Mouse (Mus musculus): ENCODE measurements around the gene Ssh1.

Gene Ssh1

GRCm38 (mm10) chr5:113993487-113994465 is at the start of gene Ssh1:
Gene Ssh1 (minus strand): TSS chr5:113993894.
- DNase-seq (ENCODE audit: low read depth, low spot score): peak; percentile 36

DNA sequence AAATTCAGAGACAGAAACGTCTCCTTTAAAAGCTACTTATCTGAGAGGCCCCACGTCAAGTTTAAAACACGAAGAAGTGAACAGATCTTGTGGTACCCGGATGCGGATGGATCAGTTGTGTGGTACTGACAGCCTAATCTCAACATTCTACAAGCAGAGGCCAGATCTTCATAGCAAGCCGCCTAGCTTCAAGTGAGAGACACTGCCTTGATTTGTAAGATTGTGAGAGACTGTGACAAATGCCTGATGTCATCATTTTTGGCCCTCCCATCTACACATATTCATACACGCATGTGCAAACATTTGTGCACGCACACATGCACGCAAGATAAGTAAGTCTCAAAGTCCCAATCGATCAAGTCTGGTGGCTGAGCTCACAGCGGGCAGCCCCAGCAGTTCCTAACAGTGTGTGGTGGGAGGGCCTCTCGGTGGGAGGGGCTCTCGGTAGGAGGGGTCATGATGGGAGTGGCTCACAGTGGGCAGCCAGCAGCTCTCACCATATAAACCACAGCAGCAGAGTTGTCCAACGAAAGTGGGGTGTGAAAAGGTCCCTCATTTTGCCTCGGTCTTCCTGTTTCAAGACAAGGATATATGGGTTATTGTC is 47.7 kb upstream of the Ssh1 start:
- no peak for DNase-seq (ENCODE audit: low read depth, low spot score)

DNA sequence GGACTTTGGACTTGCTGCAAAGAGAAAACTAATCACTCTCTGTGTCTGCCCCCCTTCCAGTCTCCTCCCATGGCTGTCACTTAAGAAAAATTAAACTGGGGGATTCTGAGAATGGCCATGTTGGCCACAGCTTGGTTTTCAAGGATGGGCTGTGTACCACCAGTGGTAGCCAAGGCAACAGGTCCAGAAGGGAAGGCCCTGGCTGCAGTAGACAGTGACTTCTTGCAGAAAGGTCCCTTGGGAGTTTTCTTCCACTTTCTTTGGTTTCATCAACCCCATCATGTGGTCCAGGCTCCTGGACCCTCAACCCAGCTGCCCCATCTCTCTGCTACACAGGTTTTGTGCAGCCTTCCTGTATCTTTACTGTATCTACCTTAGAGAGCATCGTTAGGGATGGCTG is 47.2 kb upstream of the Ssh1 start:
- DNase-seq (ENCODE audit: low read depth, low spot score): no peak

- DNase-seq (ENCODE audit: low read depth, low spot score): no peak
Observed at GRCm38 (mm10) chr5:114040508-114040907, 46.8 kb upstream of the Ssh1 start.

GRCm38 (mm10) chr5:114035111-114035510 is 41.4 kb upstream of the Ssh1 start:
- DNase-seq (ENCODE audit: low read depth, low spot score): no peak

- DNase-seq (ENCODE audit: low read depth, low spot score): no peak
Observed at GRCm38 (mm10) chr5:114034393-114034792, 40.7 kb upstream of the Ssh1 start.

- DNase-seq (ENCODE audit: low read depth, low spot score): no peak
Observed at GRCm38 (mm10) chr5:114032161-114032763, 38.6 kb upstream of the Ssh1 start.

GRCm38 (mm10) chr5:114030652-114031051 is 37.0 kb upstream of the Ssh1 start:
- no peak for DNase-seq (ENCODE audit: low read depth, low spot score)

GRCm38 (mm10) chr5:114028111-114028510 is 34.4 kb upstream of the Ssh1 start:
- no peak for DNase-seq (ENCODE audit: low read depth, low spot score)

DNA sequence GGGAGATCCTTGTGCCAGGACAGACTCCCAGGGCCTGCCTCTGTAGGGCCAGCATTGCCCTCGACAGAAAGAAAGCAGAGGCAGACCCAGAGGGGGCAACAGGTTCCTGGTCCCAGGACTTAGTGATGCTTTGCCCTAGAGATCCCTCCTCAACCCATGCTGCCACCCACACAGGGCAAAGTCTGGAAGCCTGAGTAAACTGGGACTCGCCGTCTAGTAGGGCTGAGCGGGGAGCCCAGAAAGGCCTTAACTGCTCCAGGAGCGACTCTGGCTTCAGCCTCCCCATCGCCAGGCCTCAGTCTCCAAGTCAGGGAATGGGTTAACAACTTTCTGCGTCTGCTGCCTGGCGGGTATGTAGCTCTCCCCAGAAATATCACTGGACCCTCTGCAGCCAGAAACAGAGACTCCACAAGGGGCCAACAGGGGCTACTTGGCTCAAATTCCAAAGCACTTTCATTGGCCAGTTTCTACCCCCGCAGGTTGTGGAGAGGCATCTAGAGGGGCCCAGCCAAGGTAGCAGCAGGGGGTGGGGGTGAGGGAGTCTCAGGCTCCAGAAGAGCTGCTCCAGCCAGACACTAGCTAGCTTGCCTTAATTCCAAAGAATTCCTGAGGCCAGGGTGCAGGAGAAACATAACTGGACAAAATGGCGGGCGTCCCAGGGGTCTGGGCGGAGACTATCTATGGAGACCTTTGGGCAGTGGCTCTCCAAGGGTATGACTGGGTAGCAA is 33.7 kb upstream of the Ssh1 start:
- no peak for DNase-seq (ENCODE audit: low read depth, low spot score)

- DNase-seq (ENCODE audit: low read depth, low spot score): no peak
Observed at GRCm38 (mm10) chr5:114024885-114025284, 31.2 kb upstream of the Ssh1 start.

DNA sequence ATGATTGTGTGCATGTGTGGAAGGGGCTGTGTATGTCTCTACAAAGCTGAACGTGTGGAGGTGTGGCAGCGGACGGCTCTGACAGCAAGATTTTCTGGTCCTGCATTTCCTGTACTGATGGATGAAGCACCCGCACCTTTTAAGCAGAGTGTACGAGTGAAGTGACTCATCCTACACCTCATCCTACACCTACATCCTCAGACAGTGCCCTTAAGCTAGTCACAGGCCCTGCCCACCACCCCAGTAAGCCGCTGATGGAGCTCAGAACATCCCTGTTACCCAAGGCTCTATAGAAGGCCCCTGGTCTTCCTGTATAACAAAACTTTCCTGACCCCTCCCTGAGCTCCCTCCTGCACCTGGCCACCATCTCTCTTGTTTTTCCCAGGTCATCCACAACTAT is 30.7 kb upstream of the Ssh1 start:
- no peak for DNase-seq (ENCODE audit: low read depth, low spot score)

GRCm38 (mm10) chr5:114015121-114015520 is 21.4 kb upstream of the Ssh1 start:
- DNase-seq (ENCODE audit: low read depth, low spot score): no peak

GRCm38 (mm10) chr5:114009049-114009448 is 15.4 kb upstream of the Ssh1 start:
- DNase-seq (ENCODE audit: low read depth, low spot score): no peak

DNA sequence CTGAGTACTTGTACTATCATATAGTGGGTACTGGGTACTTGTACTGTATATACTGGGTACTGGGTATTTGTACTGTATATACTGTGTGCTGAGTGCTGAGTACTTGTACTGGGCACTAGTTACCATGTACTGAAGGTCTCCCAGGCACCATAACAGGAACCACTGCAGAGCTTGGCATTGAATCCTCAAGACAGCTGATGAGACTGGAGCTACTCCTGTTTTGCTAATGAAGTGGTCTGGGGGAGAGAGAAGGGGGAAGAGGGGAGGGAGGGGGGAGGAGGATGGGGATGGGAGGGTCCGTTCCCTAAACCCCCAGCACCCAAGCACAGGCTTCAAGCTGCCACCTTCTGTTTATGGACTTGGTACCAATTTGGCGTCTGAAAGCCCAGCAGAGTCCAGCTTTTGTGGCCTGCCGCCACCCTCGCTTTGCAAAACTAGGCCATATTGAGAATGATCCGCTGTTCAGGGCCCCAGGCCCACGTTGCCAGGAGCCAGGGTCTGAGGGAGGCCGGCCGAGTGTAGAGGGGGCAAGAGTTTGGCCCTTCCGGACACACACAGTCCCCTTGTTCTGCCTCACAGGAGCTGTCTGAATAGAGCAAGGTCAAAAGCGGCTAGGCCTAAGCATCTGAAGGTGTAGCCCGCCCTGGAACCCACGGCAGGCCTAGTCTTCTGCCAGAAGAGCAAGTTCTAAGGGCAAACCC is 14.2 kb upstream of the Ssh1 start:
- no peak for DNase-seq (ENCODE audit: low read depth, low spot score)

- no peak for DNase-seq (ENCODE audit: low read depth, low spot score)
Observed at GRCm38 (mm10) chr5:114006974-114007373, 13.3 kb upstream of the Ssh1 start.

GRCm38 (mm10) chr5:114005100-114005499 is 11.4 kb upstream of the Ssh1 start:
- no peak for DNase-seq (ENCODE audit: low read depth, low spot score)

GRCm38 (mm10) chr5:114004573-114004972 is 10.9 kb upstream of the Ssh1 start:
- no peak for DNase-seq (ENCODE audit: low read depth, low spot score)

DNA sequence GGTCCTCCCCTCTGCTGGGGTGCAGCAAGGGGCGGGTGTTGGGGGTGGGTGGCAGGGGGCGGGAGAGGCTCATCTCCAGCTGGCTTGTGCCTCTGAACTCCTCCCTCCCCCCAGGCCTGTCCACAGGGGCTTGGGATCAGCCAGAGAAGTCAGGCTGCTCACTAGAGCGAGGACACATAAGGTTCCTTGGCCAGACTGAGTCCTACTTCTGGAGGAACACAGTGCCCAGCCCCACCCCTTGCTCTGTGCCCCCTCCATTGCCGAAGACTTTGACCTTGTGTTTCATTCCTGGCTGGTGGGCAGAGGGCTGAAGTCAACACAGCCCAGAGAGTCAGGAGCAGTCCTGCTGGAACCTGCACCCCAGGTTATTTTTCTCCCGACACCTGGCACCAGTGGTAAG is 9.8 kb upstream of the Ssh1 start, which contains the start of gene Dao:
TSS of gene Dao (plus strand) at position 162 of the 400 bp plus-strand sequence.
- DNase-seq (ENCODE audit: low read depth, low spot score): no peak

DNA sequence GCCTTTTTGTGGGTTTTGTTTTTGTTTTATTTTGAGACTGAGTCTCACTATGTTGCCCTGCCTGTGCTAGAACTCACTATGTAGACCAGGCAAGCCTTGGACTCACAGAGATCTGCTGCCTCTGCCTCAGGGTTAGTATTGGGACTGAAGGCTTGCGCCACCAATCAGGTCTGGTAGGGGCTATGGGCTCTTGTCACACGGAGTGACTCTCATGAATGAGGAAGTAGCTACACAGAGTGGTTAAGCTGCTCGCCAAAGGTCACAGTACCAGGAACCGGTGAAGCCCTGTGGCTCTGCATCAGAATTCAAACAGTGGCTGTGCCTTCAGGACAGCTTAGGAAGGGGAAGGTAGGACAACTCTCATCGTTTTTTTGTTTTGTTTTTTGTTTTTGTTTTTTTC is 5.7 kb upstream of the Ssh1 start:
- DNase-seq (ENCODE audit: low read depth, low spot score): no peak

GRCm38 (mm10) chr5:113996458-113996857 is 2.8 kb upstream of the Ssh1 start:
- DNase-seq (ENCODE audit: low read depth, low spot score): no peak
